Mouse (Mus musculus) bone marrow macrophage, adult 2 months (primary cell): ENCODE data around the gene Cend1.

Source experiments
- CTCF ChIP-seq: IDR thresholded peaks from 2 replicates; pipeline ENCODE4 v1.5.1; 2012; ENCODE audit warnings: low read depth, mild to moderate bottlenecking, low read length, moderate library complexity
- POLR2A ChIP-seq: IDR thresholded peaks from 2 replicates; pipeline ENCODE4 v1.6.1; 2012; ENCODE audit warnings: mild to moderate bottlenecking, low read depth, low read length, borderline replicate concordance

DNA sequence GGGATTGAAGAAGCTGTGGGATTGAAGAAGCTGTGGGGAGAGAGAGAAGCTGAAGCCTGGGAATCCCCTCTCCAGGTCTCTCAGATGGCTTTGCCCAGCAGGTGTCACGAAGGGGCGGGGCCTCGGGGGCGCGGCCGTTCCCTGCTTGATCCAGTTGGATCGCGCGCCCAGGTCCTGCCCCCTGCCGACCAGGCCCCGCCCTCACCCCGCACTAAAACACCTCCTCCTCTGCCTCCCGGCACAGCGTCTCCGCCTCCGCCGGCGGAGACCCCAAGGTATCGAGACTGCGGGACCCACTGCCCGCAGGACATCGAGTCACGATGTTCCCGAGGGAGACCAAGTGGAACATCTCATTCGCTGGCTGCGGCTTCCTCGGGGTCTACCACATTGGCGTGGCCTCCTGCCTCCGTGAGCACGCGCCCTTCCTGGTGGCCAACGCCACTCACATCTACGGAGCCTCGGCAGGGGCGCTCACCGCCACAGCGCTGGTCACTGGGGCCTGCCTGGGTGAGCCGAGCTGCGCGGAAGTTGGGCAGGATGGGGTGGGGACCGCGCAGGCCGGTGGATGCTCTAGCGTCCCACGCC lies 25.8 kb upstream of the Cend1 start, which contains the start of gene Pnpla2:
- TF ChIP-seq CTCF (no peak), POLR2A (no peak)
